ENCODE assay signal across 9 mouse cellular contexts in genomic region chr3:69289833-69290232, GRCm38 (mm10). TPM values are rescaled to one million over a fixed set of nuclear protein-coding genes. Genes with fewer than 3 reads are reported as not detected.
DNase-seq lines count a peak whose midpoint lies in the region; ATAC-seq and TF ChIP-seq lines count a peak whose summit lies in the region.
"Had no signal": no experiment of that assay in that cellular context is flagged by ENCODE, and none has a peak within 500 bp of the region (broad histone marks: within the 10 kb centered on the region; RNA-seq: fewer than 3 reads in every experiment).

No protein-coding gene starts in this region.

- no peak for TF ChIP-seq CTCF in forebrain, postnatal 0 days (IDR thresholded peaks at IDR 0.05; ENCODE audit: low read depth)

- H3K36me3 ChIP-seq in forebrain, postnatal 0 days (ENCODE audit: insufficient read depth): no peaks in the 10 kb centered on the region
- no peaks in the 10 kb centered on the region for H3K36me3 ChIP-seq in neural tube, embryonic 12.5 days
- H3K36me3 ChIP-seq: liver, embryonic 15.5 days had no signal

- no peaks in the 10 kb centered on the region for H3K9me3 ChIP-seq in forebrain, postnatal 0 days (ENCODE audit: low read length)
- H3K9me3 ChIP-seq in neural tube, embryonic 12.5 days: no peaks in the 10 kb centered on the region
- H3K9me3 ChIP-seq: liver, embryonic 15.5 days had no signal

- H3K4me1 ChIP-seq in forebrain, postnatal 0 days (ENCODE audit: insufficient read depth): peaks cover 11% of the 10 kb centered on the region; the same call in 1 of the 2 replicates
- no peaks in the 10 kb centered on the region; the same call in 1 of the 2 replicates for H3K4me1 ChIP-seq in neural tube, embryonic 12.5 days
- H3K4me1 ChIP-seq: liver, embryonic 15.5 days had no signal

- H3K27ac ChIP-seq in forebrain, postnatal 0 days (ENCODE audit: low read depth, low read length): no peak overlapping the region
- H3K27ac ChIP-seq in neural tube, embryonic 12.5 days: no peak overlapping the region
- H3K27ac ChIP-seq: liver, embryonic 15.5 days had no signal

- peak overlapping the region; percentile 24 for H3K4me3 ChIP-seq in forebrain, postnatal 0 days (ENCODE audit: low read depth, low read length)
- no peak overlapping the region for H3K4me3 ChIP-seq in neural tube, embryonic 12.5 days
- H3K4me3 ChIP-seq: liver, embryonic 15.5 days had no signal

- ATAC-seq in forebrain, postnatal 0 days: peak; percentile 83
- ATAC-seq in neural tube, embryonic 12.5 days (ENCODE audit: low FRiP score, low read depth): peak; percentile 38; the same call in 1 of the 2 replicates

- peak overlapping the region; percentile 22; the same call in 1 of the 2 replicates for H3K9ac ChIP-seq in forebrain, postnatal 0 days
- H3K9ac ChIP-seq in neural tube, embryonic 12.5 days: no peak overlapping the region
- H3K9ac ChIP-seq: liver, embryonic 15.5 days had no signal

- peak; percentile 27 to 32 for DNase-seq in cerebellum, adult 18-20 months
- no peak for DNase-seq in cerebellum, adult 11 months
- DNase-seq in B cell, adult 2 months: peak; percentile 72 to 79
- peak; percentile 84 for DNase-seq in forebrain, postnatal 0 days
- peak; percentile 30 to 50 for DNase-seq in layer of hippocampus, postnatal 14 days (ENCODE audit: low spot score in 2 of 2)
- peak; percentile 60 for DNase-seq in thymus, postnatal 4 days
- no peak for DNase-seq in kidney, postnatal 14 days

- H3K27me3 ChIP-seq in forebrain, postnatal 0 days (ENCODE audit: insufficient read depth, low read length): no peaks in the 10 kb centered on the region
- no peaks in the 10 kb centered on the region for H3K27me3 ChIP-seq in neural tube, embryonic 12.5 days (replicated peaks)
- H3K27me3 ChIP-seq: liver, embryonic 15.5 days had no signal

- WGBS in forebrain, postnatal 0 days: 20% methylated on average over 14 of the region's 14 CpGs
- WGBS in neural tube, embryonic 12.5 days: 69% methylated on average over 14 of the region's 14 CpGs

- H3K4me2 ChIP-seq in forebrain, postnatal 0 days (ENCODE audit: low read depth): peak overlapping the region; percentile 47
- no peak overlapping the region for H3K4me2 ChIP-seq in neural tube, embryonic 12.5 days (replicated peaks)
- H3K4me2 ChIP-seq: liver, embryonic 15.5 days had no signal

RNA-seq across cellular contexts. Expression of gene Ppm1l, which starts 26.8 kb away (rescaled TPM):
- total RNA-seq in forebrain, postnatal 0 days (2014; rRNA removed): 21.6 and 27.6 TPM in 2 replicates
- 13.2 and 19.2 TPM in 2 replicates for polyA plus RNA-seq in forebrain, postnatal 0 days (2015; fragmentation: Nextera tagmentation; extraction: Ambion mirVana)
- 10 to 100 TPM; 55.2 to 55.4 TPM for total RNA-seq in layer of hippocampus, postnatal 14 days (2021)
- polyA plus RNA-seq in neural tube, embryonic 12.5 days (2016; fragmentation: Nextera tagmentation; extraction: Ambion mirVana): 26.0 and 27.8 TPM in 2 replicates

Comparison
In these comparisons a context has a peak if more than half of its experiments do, and no peak if none do; other contexts are left out.
1. DNase-seq: peak in cerebellum, adult 18-20 months (2 of 2), B cell, adult 2 months (2 of 2), forebrain, postnatal 0 days (single experiment), layer of hippocampus, postnatal 14 days (2 of 2) and thymus, postnatal 4 days (single experiment); none in cerebellum, adult 11 months (single experiment) and kidney, postnatal 14 days (single experiment).